Mouse (Mus musculus) heart, embryonic 11.5 days (tissue): ENCODE results near the gene Gm9817. TPM values are rescaled to one million over a fixed set of nuclear protein-coding genes. Genes with fewer than 3 reads are reported as not detected.
A peak's percentile ranks its signal among the peaks of the same experiment; 100 is the strongest.
"Not testable (repeated sequence)": the region's sequence is repeated elsewhere in the genome, so short reads cannot be mapped to it uniquely, and the experiment has no call there.

Experiments
- ATAC-seq: fragments of 200-750 bp; cut with Nextera tagmentation; replicated peaks from 2 replicates; pipeline ENCODE4 v1.8.0; 2017; ENCODE audit warnings: moderate library complexity; ENCODE audit not compliant: insufficient number of reproducible peaks, low FRiP score, low TSS enrichment
- H3K27ac ChIP-seq: fragments of 300-500 bp; sonication (generic); 2 replicates; pipeline ENCODE4 v1.5.1; 2014; ENCODE audit warnings: mild to moderate bottlenecking, low read depth, low read length
- H3K27me3 ChIP-seq: fragments of 300-500 bp; sonication (generic); 2 replicates; pipeline ENCODE4 v1.6.1; 2014; ENCODE audit warnings: mild to moderate bottlenecking, low read length, mixed read lengths; ENCODE audit not compliant: control insufficient read depth, insufficient read depth
- H3K36me3 ChIP-seq: fragments of 300-500 bp; sonication (generic); 2 replicates; pipeline ENCODE4 v1.6.1; 2014; ENCODE audit warnings: mild to moderate bottlenecking, low read length, moderate library complexity, mixed read lengths; ENCODE audit not compliant: control insufficient read depth, insufficient read depth
- H3K4me1 ChIP-seq: fragments of 300-500 bp; sonication (generic); 2 replicates; pipeline ENCODE4 v1.6.1; 2014; ENCODE audit warnings: low read length; ENCODE audit not compliant: control insufficient read depth, insufficient read depth
- H3K4me2 ChIP-seq: fragments of 300-500 bp; sonication (generic); 2 replicates; pipeline ENCODE4 v1.6.1; 2014; ENCODE audit warnings: mild to moderate bottlenecking, moderate library complexity
- H3K4me3 ChIP-seq: fragments of 300-500 bp; sonication (generic); 2 replicates; pipeline ENCODE4 v1.5.1; 2014; ENCODE audit warnings: low read depth, low read length
- H3K9ac ChIP-seq: fragments of 300-500 bp; sonication (generic); 2 replicates; pipeline ENCODE4 v1.6.1; 2014; ENCODE audit warnings: mild to moderate bottlenecking, low read depth, low read length, moderate library complexity
- H3K9me3 ChIP-seq: fragments of 300-500 bp; sonication (generic); replicated peaks from 2 replicates; pipeline ENCODE4 v1.6.1; 2016; ENCODE audit warnings: low read length; ENCODE audit not compliant: control insufficient read depth
- WGBS: fragments of 180-500 bp; shearing (Covaris S2); extraction: QIAGEN DNeasy Blood & Tissue Kit; methylation state at CpG from one replicate; pipeline ENCODE4 v1.1.7; 2014; ENCODE audit not compliant: insufficient replicate concordance; 5-methylcytosine and 5-hydroxymethylcytosine counted together
- polyA plus RNA-seq: library from polyadenylated mRNA; unstranded; fragments of >200 nt; fragmentation: Nextera tagmentation; extraction: Ambion mirVana; gene quantifications from 2 replicates; pipeline ENCODE4 v1.2.1, GENCODE M21; 2014

Gene Gm9817
- 0.23 TPM in 1 of 2 replicates, not detected in the other for polyA plus RNA-seq

GRCm38 (mm10) chr13:45078392-45078791 is at the start of gene Gm9817:
TSS of gene Gm9817 (plus strand) at chr13:45078692.
- ATAC-seq, H3K27me3 ChIP-seq, H3K4me3 ChIP-seq, H3K9ac ChIP-seq, H3K36me3 ChIP-seq, H3K27ac ChIP-seq, H3K9me3 ChIP-seq, H3K4me1 ChIP-seq: not testable (repeated sequence)
- 40% methylated on average over 16 of the region's 16 CpGs for WGBS
- H3K4me2 ChIP-seq = peak within 1 kb of the TSS; percentile 38

GRCm38 (mm10) chr13:45029791-45030190 is 48.7 kb upstream of the Gm9817 start:
- ATAC-seq = no peak
- Histone ChIP-seq H3K36me3 (no peaks in the 10 kb centered on the region), H3K27ac (no peak overlapping the region), H3K4me3 (no peak overlapping the region), H3K4me2 (no peak overlapping the region), H3K27me3 (no peaks in the 10 kb centered on the region), H3K9me3 (no peaks in the 10 kb centered on the region), H3K9ac (no peak overlapping the region), H3K4me1 (peaks cover 3% of the 10 kb centered on the region)
- WGBS = 71% methylated on average over 1 of the region's 1 CpGs

GRCm38 (mm10) chr13:45030830-45031229 is 47.7 kb upstream of the Gm9817 start:
- 0 out of 2 replicates have a peak, but pooled peaks have one; percentile 22 for ATAC-seq
- Histone ChIP-seq H3K36me3 (no peaks in the 10 kb centered on the region), H3K9me3 (no peaks in the 10 kb centered on the region), H3K9ac (no peak overlapping the region), H3K27ac (no peak overlapping the region), H3K4me3 (no peak overlapping the region), H3K4me1 (peaks cover 3% of the 10 kb centered on the region), H3K27me3 (no peaks in the 10 kb centered on the region), H3K4me2 (peak overlapping the region; percentile 47)
- 8% methylated on average over 12 of the region's 12 CpGs for WGBS

GRCm38 (mm10) chr13:45031314-45031713 is 47.2 kb upstream of the Gm9817 start:
- Histone ChIP-seq H3K27ac (no peak overlapping the region), H3K9ac (no peak overlapping the region), H3K4me1 (peaks cover 3% of the 10 kb centered on the region), H3K36me3 (no peaks in the 10 kb centered on the region), H3K4me3 (no peak overlapping the region), H3K27me3 (no peaks in the 10 kb centered on the region), H3K9me3 (no peaks in the 10 kb centered on the region), H3K4me2 (peak overlapping the region; percentile 47)
- 27% methylated on average over 10 of the region's 10 CpGs for WGBS
- ATAC-seq = no peak

- H3K9me3 ChIP-seq = no peaks in the 10 kb centered on the region
- H3K36me3 ChIP-seq = no peaks in the 10 kb centered on the region
- no peak overlapping the region for H3K4me2 ChIP-seq
- no peak for ATAC-seq
- H3K9ac ChIP-seq = no peak overlapping the region
- no peak overlapping the region for H3K4me3 ChIP-seq
- H3K27ac ChIP-seq = no peak overlapping the region
- peaks cover 3% of the 10 kb centered on the region for H3K4me1 ChIP-seq
- no peaks in the 10 kb centered on the region for H3K27me3 ChIP-seq
- 16% methylated on average over 7 of the region's 7 CpGs for WGBS
These were observed 46.7 kb upstream of the Gm9817 start for GRCm38 (mm10) chr13:45031748-45032147.

- WGBS = 50% methylated on average over 4 of the region's 4 CpGs
- H3K4me2 ChIP-seq = no peak overlapping the region
- no peak overlapping the region for H3K27ac ChIP-seq
- no peak for ATAC-seq
- no peaks in the 10 kb centered on the region for H3K9me3 ChIP-seq
- no peaks in the 10 kb centered on the region for H3K27me3 ChIP-seq
- H3K4me3 ChIP-seq = no peak overlapping the region
- peaks cover 3% of the 10 kb centered on the region for H3K4me1 ChIP-seq
- no peak overlapping the region for H3K9ac ChIP-seq
- H3K36me3 ChIP-seq = no peaks in the 10 kb centered on the region
These were observed 46.0 kb upstream of the Gm9817 start for GRCm38 (mm10) chr13:45032484-45032883.

GRCm38 (mm10) chr13:45033360-45033759 is 45.1 kb upstream of the Gm9817 start:
- Histone ChIP-seq H3K9ac (no peak overlapping the region), H3K9me3 (no peaks in the 10 kb centered on the region), H3K27me3 (no peaks in the 10 kb centered on the region), H3K27ac (no peak overlapping the region), H3K4me3 (no peak overlapping the region), H3K4me1 (peaks cover 3% of the 10 kb centered on the region), H3K4me2 (no peak overlapping the region), H3K36me3 (no peaks in the 10 kb centered on the region)
- WGBS = 89% methylated on average over 10 of the region's 10 CpGs
- ATAC-seq = no peak

GRCm38 (mm10) chr13:45034759-45035158 is 43.7 kb upstream of the Gm9817 start:
- WGBS = 73% methylated on average over 7 of the region's 7 CpGs
- H3K9ac ChIP-seq = no peak overlapping the region
- H3K4me3 ChIP-seq = no peak overlapping the region
- peaks cover 3% of the 10 kb centered on the region for H3K4me1 ChIP-seq
- H3K4me2 ChIP-seq = no peak overlapping the region
- no peak for ATAC-seq
- H3K36me3 ChIP-seq = no peaks in the 10 kb centered on the region
- H3K27me3 ChIP-seq = no peaks in the 10 kb centered on the region
- no peaks in the 10 kb centered on the region for H3K9me3 ChIP-seq
- no peak overlapping the region for H3K27ac ChIP-seq

GRCm38 (mm10) chr13:45036417-45036816 is 42.1 kb upstream of the Gm9817 start:
- Histone ChIP-seq H3K36me3 (no peaks in the 10 kb centered on the region), H3K4me2 (no peak overlapping the region), H3K9me3 (no peaks in the 10 kb centered on the region), H3K9ac (no peak overlapping the region), H3K27me3 (no peaks in the 10 kb centered on the region), H3K27ac (no peak overlapping the region), H3K4me3 (no peak overlapping the region), H3K4me1 (peaks cover under 1% of the 10 kb centered on the region)
- 78% methylated on average over 4 of the region's 4 CpGs for WGBS
- no peak for ATAC-seq
